Mouse (Mus musculus) B cell, adult (primary cell): ENCODE measurements around the gene Acbd3. TPM values are rescaled to one million over a fixed set of nuclear protein-coding genes. Genes with fewer than 3 reads are reported as not detected.

Experiments used
- total RNA-seq: library from RNA; stranded (reverse); gene quantifications from 4 replicates; pipeline ENCODE4 v1.2.4, GENCODE M21; 2023; ENCODE audit not compliant: inconsistent age

Gene Acbd3
- total RNA-seq, result 59.7 to 62.2 TPM (median 60.5 TPM) in 4 replicates

GRCm38 (mm10) chr1:180725704-180726179 is at the start of gene Acbd3:
Gene Acbd3 (plus strand): TSS chr1:180726043.

GRCm38 (mm10) chr1:180696626-180697352 is 29.1 kb upstream of the Acbd3 start, which contains the start of gene Mixl1:
Gene Mixl1 (minus strand): TSS chr1:180697034.

Other genes starting within 250 kb of the Acbd3 start
- gene Stum, start 242.5 kb upstream of the Acbd3 start, total RNA-seq, result 3.2 to 5.1 TPM (median 4.2 TPM) in 4 replicates
- gene Parp1, start 157.1 kb upstream of the Acbd3 start, total RNA-seq, result 231 to 271 TPM (median 249 TPM) in 4 replicates
- 11.1 to 12.9 TPM (median 11.5 TPM) in 4 replicates for gene Lin9, start 84.9 kb upstream of the Acbd3 start, total RNA-seq
- not detected in 4 replicates for gene Mixl1, start 29.0 kb upstream of the Acbd3 start, total RNA-seq
- gene H3f3a, start 87.9 kb downstream of the Acbd3 start, total RNA-seq, result 2,022 to 2,124 TPM (median 2,061 TPM) in 4 replicates
- 64.4 to 75.5 TPM (median 71.2 TPM) in 4 replicates for gene Sde2, start 125.1 kb downstream of the Acbd3 start, total RNA-seq
- gene Lefty2, start 167.1 kb downstream of the Acbd3 start, total RNA-seq, result not detected in 4 replicates
- 14.5 to 24.0 TPM (median 17.8 TPM) in 4 replicates for gene Pycr2, start 178.2 kb downstream of the Acbd3 start, total RNA-seq
- gene Lefty1, start 209.0 kb downstream of the Acbd3 start, total RNA-seq, result 0.32 to 0.33 TPM in 2 of 4 replicates, not detected in the others
- 24.1 to 30.7 TPM (median 27.6 TPM) in 4 replicates for gene Tmem63a, start 216.3 kb downstream of the Acbd3 start, total RNA-seq